Mouse (Mus musculus) limb, embryonic 12.5 days (tissue): ENCODE data around the gene Ubtd1. TPM values are rescaled to one million over a fixed set of nuclear protein-coding genes. Genes with fewer than 3 reads are reported as not detected.
"Not testable (repeated sequence)": the region's sequence is repeated elsewhere in the genome, so short reads cannot be mapped to it uniquely, and the experiment has no call there.

Experiments
- ATAC-seq: fragments of 200-750 bp; cut with Nextera tagmentation; 2 replicates; pipeline ENCODE4 v1.8.0; 2017; ENCODE audit warnings: low read depth, moderate TSS enrichment; ENCODE audit not compliant: insufficient number of reproducible peaks, insufficient read depth, low FRiP score, low TSS enrichment
- H3K27ac ChIP-seq: fragments of 300-500 bp; sonication (generic); 2 replicates; pipeline ENCODE4 v1.5.1; 2016; ENCODE audit warnings: mild to moderate bottlenecking, moderate library complexity
- H3K27me3 ChIP-seq: fragments of 300-500 bp; sonication (generic); 2 replicates; pipeline ENCODE4 v1.6.1; 2016; ENCODE audit warnings: mild to moderate bottlenecking, moderate library complexity
- H3K36me3 ChIP-seq: fragments of 300-500 bp; sonication (generic); 2 replicates; pipeline ENCODE4 v1.6.1; 2016; ENCODE audit warnings: mild to moderate bottlenecking, moderate library complexity
- H3K4me1 ChIP-seq: fragments of 300-500 bp; sonication (generic); replicated peaks from 2 replicates; pipeline ENCODE4 v1.6.1; 2016
- H3K4me2 ChIP-seq: fragments of 300-500 bp; sonication (generic); 2 replicates; pipeline ENCODE4 v1.6.1; 2016; ENCODE audit warnings: mild to moderate bottlenecking, moderate library complexity
- H3K4me3 ChIP-seq: fragments of 300-500 bp; sonication (generic); replicated peaks from 2 replicates; pipeline ENCODE4 v1.5.1; 2016; ENCODE audit warnings: mild to moderate bottlenecking
- H3K9ac ChIP-seq: fragments of 300-500 bp; sonication (generic); replicated peaks from 2 replicates; pipeline ENCODE4 v1.6.1; 2016; ENCODE audit warnings: mild to moderate bottlenecking, moderate library complexity
- H3K9me3 ChIP-seq: fragments of 300-500 bp; sonication (generic); 2 replicates; pipeline ENCODE4 v1.6.1; 2016; ENCODE audit warnings: mild to moderate bottlenecking, moderate library complexity
- WGBS: fragments of 180-500 bp; shearing (Covaris S2); methylation state at CpG from one replicate; pipeline ENCODE4 v1.1.7; 2016; 5-methylcytosine and 5-hydroxymethylcytosine counted together
- polyA plus RNA-seq: library from polyadenylated mRNA; unstranded; fragments of >200 nt; fragmentation: Nextera tagmentation; extraction: Ambion mirVana; gene quantifications from 2 replicates; pipeline ENCODE4 v1.2.1, GENCODE M21; 2016

Gene Ubtd1
- polyA plus RNA-seq, 1 experiment from 2014 or later = 19.1 TPM

- Histone ChIP-seq H3K27me3 (no peaks in the 10 kb centered on the region), H3K4me3 (no peak overlapping the region), H3K9me3 (no peaks in the 10 kb centered on the region), H3K27ac (no peak overlapping the region), H3K4me2 (no peak overlapping the region), H3K9ac (no peak overlapping the region), H3K36me3 (peaks cover 23% of the 10 kb centered on the region), H3K4me1 (peaks cover 4% of the 10 kb centered on the region)
- no peak for ATAC-seq
- WGBS = 72% methylated on average over 7 of the region's 7 CpGs
These were observed 89.7 kb downstream of the Ubtd1 start for GRCm38 (mm10) chr19:42071221-42071620.

- Histone ChIP-seq H3K9me3 (no peaks in the 10 kb centered on the region), H3K36me3 (peaks cover 32% of the 10 kb centered on the region), H3K4me3 (no peak overlapping the region), H3K4me1 (peaks cover 4% of the 10 kb centered on the region), H3K27me3 (no peaks in the 10 kb centered on the region), H3K27ac (no peak overlapping the region), H3K4me2 (no peak overlapping the region), H3K9ac (no peak overlapping the region)
- 85% methylated on average over 15 of the region's 15 CpGs for WGBS
- ATAC-seq = no peak
These were observed 90.5 kb downstream of the Ubtd1 start for GRCm38 (mm10) chr19:42071886-42072608.

- no peak overlapping the region for H3K4me3 ChIP-seq
- H3K27me3 ChIP-seq = no peaks in the 10 kb centered on the region
- H3K4me2 ChIP-seq = no peak overlapping the region
- H3K36me3 ChIP-seq = peaks cover 39% of the 10 kb centered on the region
- no peak overlapping the region for H3K27ac ChIP-seq
- 80% methylated on average over 7 of the region's 7 CpGs for WGBS
- H3K4me1 ChIP-seq = peaks cover 4% of the 10 kb centered on the region
- no peak for ATAC-seq
- H3K9ac ChIP-seq = no peak overlapping the region
- no peaks in the 10 kb centered on the region for H3K9me3 ChIP-seq
These were observed 91.2 kb downstream of the Ubtd1 start for GRCm38 (mm10) chr19:42072802-42073201.

GRCm38 (mm10) chr19:42075051-42075450, 93.5 kb downstream of the Ubtd1 start:
- no peak overlapping the region for H3K9ac ChIP-seq
- H3K9me3 ChIP-seq = no peaks in the 10 kb centered on the region
- no peaks in the 10 kb centered on the region for H3K27me3 ChIP-seq
- ATAC-seq = no peak
- peaks cover 45% of the 10 kb centered on the region for H3K36me3 ChIP-seq
- WGBS = 86% methylated on average over 2 of the region's 2 CpGs
- H3K27ac ChIP-seq = no peak overlapping the region
- no peak overlapping the region for H3K4me3 ChIP-seq
- H3K4me2 ChIP-seq = no peak overlapping the region
- peaks cover 4% of the 10 kb centered on the region for H3K4me1 ChIP-seq

- no peaks in the 10 kb centered on the region for H3K27me3 ChIP-seq
- H3K27ac ChIP-seq = no peak overlapping the region
- no peak for ATAC-seq
- 89% methylated on average over 16 of the region's 16 CpGs for WGBS
- no peak overlapping the region for H3K4me2 ChIP-seq
- H3K4me3 ChIP-seq = no peak overlapping the region
- no peak overlapping the region for H3K9ac ChIP-seq
- H3K36me3 ChIP-seq = peaks cover 45% of the 10 kb centered on the region
- H3K4me1 ChIP-seq = peaks cover 4% of the 10 kb centered on the region
- no peaks in the 10 kb centered on the region for H3K9me3 ChIP-seq
These were observed 94.4 kb downstream of the Ubtd1 start for GRCm38 (mm10) chr19:42075992-42076391.

GRCm38 (mm10) chr19:42078566-42078965, 97.0 kb downstream of the Ubtd1 start:
- no peak overlapping the region for H3K4me2 ChIP-seq
- H3K9ac ChIP-seq = no peak overlapping the region
- no peaks in the 10 kb centered on the region for H3K27me3 ChIP-seq
- H3K4me3 ChIP-seq = no peak overlapping the region
- WGBS = 92% methylated on average over 8 of the region's 8 CpGs
- H3K4me1 ChIP-seq = peaks cover 4% of the 10 kb centered on the region
- peaks cover 45% of the 10 kb centered on the region for H3K36me3 ChIP-seq
- no peak overlapping the region for H3K27ac ChIP-seq
- no peak for ATAC-seq
- H3K9me3 ChIP-seq = no peaks in the 10 kb centered on the region

GRCm38 (mm10) chr19:42079006-42079405, 97.4 kb downstream of the Ubtd1 start:
- Histone ChIP-seq H3K36me3 (peaks cover 44% of the 10 kb centered on the region), H3K27ac (no peak overlapping the region), H3K4me3 (no peak overlapping the region), H3K27me3 (no peaks in the 10 kb centered on the region), H3K9ac (no peak overlapping the region), H3K4me2 (no peak overlapping the region), H3K9me3 (no peaks in the 10 kb centered on the region), H3K4me1 (peaks cover 2% of the 10 kb centered on the region)
- ATAC-seq = no peak
- 94% methylated on average over 12 of the region's 12 CpGs for WGBS

GRCm38 (mm10) chr19:42079950-42080349, 98.4 kb downstream of the Ubtd1 start:
- no peaks in the 10 kb centered on the region for H3K4me1 ChIP-seq
- no peaks in the 10 kb centered on the region for H3K9me3 ChIP-seq
- H3K9ac ChIP-seq = no peak overlapping the region
- no peak for ATAC-seq
- no peak overlapping the region for H3K27ac ChIP-seq
- no peak overlapping the region for H3K4me2 ChIP-seq
- H3K36me3 ChIP-seq = peaks cover 34% of the 10 kb centered on the region
- no peaks in the 10 kb centered on the region for H3K27me3 ChIP-seq
- WGBS = 79% methylated on average over 5 of the region's 5 CpGs
- H3K4me3 ChIP-seq = no peak overlapping the region

- WGBS = 88% methylated on average over 11 of the region's 11 CpGs
- no peak overlapping the region for H3K9ac ChIP-seq
- H3K4me2 ChIP-seq = no peak overlapping the region
- no peak for ATAC-seq
- H3K9me3 ChIP-seq = no peaks in the 10 kb centered on the region
- peaks cover 1% of the 10 kb centered on the region for H3K4me1 ChIP-seq
- H3K27me3 ChIP-seq = no peaks in the 10 kb centered on the region
- H3K36me3 ChIP-seq = peaks cover 29% of the 10 kb centered on the region
- no peak overlapping the region for H3K27ac ChIP-seq
- no peak overlapping the region for H3K4me3 ChIP-seq
These were observed 98.9 kb downstream of the Ubtd1 start for GRCm38 (mm10) chr19:42080469-42080868.

GRCm38 (mm10) chr19:42081613-42082012, 100.0 kb downstream of the Ubtd1 start:
- not testable (repeated sequence) for H3K27ac ChIP-seq, H3K4me1 ChIP-seq, H3K4me2 ChIP-seq, H3K27me3 ChIP-seq, H3K9ac ChIP-seq, H3K4me3 ChIP-seq, ATAC-seq, H3K9me3 ChIP-seq
- WGBS = 96% methylated on average over 5 of the region's 5 CpGs
- H3K36me3 ChIP-seq = peaks cover 17% of the 10 kb centered on the region
